Mouse (Mus musculus) neutrophil, adult 5-6 weeks (primary cell): Measurements from ENCODE around the gene Kifap3. TPM values are rescaled to one million over a fixed set of nuclear protein-coding genes. Genes with fewer than 3 reads are reported as not detected.

Source experiments
- ATAC-seq: fragments of 151-379, 151-347 bp; 2 replicates; pipeline ENCODE4 v1.8.0; 2017; ENCODE audit warnings: mild to moderate bottlenecking, moderate TSS enrichment; ENCODE audit not compliant: insufficient number of reproducible peaks, poor library complexity, low FRiP score, severe bottlenecking; ENCODE audit errors: extremely low read depth
- total RNA-seq: library from RNA; stranded (forward); fragments of 200-1000 nt; gene quantifications from 2 replicates; pipeline ENCODE4 v1.2.3, GENCODE M21; 2017

Gene Kifap3
- total RNA-seq, 1 experiment from 2014 or later: 2.1 TPM

GRCm38 (mm10) chr1:163934591-163934990 lies 155.2 kb downstream of the Kifap3 start:
- no peak for ATAC-seq

GRCm38 (mm10) chr1:163942056-163942455 lies 162.7 kb downstream of the Kifap3 start:
- ATAC-seq: no peak

- ATAC-seq: no peak
These were observed 174.0 kb downstream of the Kifap3 start for GRCm38 (mm10) chr1:163953396-163953795.

- ATAC-seq: no peak
These were observed 178.7 kb downstream of the Kifap3 start for GRCm38 (mm10) chr1:163958036-163958435.

- no peak for ATAC-seq
These were observed 184.8 kb downstream of the Kifap3 start for GRCm38 (mm10) chr1:163964008-163964689.

Other genes with a start within 250 kb of the Kifap3 start
- gene Mettl11b, start 54.4 kb upstream of the Kifap3 start, total RNA-seq: not detected in 2 replicates
- gene Scyl3, start 149.5 kb downstream of the Kifap3 start, total RNA-seq: 39.1 and 41.1 TPM in 2 replicates
- 5.0 and 7.7 TPM in 2 replicates for gene BC055324, start 215.2 kb downstream of the Kifap3 start, total RNA-seq
- gene Mettl18, start 215.3 kb downstream of the Kifap3 start, total RNA-seq: 14.5 and 14.7 TPM in 2 replicates